Mouse (Mus musculus) activated CD4-positive, CD25-positive, alpha-beta regulatory T cell (primary cell): ENCODE measurements around the gene Tnfrsf1a. TPM values are rescaled to one million over a fixed set of nuclear protein-coding genes. Genes with fewer than 3 reads are reported as not detected.

Experiments used
- polyA plus RNA-seq, 2 experiments: library from polyadenylated mRNA; unstranded; fragments of 100-300 nt; shearing (Covaris generic); gene quantifications; one replicate each; pipeline ENCODE4 v1.2.1; 2017

Gene Tnfrsf1a
- 10 to 100 TPM; 24.1 to 29.1 TPM for polyA plus RNA-seq

DNA sequence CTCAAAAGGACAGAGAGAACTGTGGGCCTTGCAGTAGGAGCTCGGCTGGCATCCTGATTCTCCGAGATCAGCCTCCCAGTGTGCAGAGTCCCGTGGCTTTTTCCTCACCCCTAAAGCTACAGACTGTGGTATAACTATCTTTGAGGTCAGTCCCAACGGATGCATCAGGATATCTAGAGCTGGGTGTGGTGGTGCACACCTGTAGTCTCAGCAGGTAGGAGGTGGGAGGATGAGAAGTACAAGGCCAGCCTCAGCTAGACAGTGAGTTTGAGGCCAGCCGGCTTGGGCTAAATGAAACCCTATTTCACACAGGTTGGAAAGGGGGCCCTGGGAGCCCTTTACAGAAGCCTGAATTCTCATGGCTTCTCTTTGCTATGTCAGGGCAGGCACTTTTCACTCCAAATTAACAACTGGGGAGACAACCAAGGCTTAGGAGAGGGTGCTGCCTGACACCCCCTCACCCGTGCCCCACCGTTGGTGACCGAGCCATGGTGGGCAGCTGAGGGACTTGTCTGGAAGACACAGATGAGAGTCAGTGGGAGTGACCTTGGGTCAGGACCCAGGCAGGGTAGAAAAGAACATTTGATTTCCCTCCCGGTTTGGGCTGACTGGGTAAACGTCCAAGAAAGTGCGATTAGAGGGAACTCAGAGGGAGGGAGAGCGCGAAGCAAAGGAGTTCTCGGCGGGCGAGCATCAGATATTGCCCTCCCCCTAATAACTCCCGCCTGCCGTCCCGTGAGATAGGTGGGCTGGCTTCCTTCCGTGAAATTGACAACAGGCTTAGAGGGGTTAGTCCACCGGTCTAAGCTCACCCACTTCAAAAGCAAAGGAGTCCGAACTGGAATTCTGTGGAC, at the start of gene Tnfrsf1a:
Gene Tnfrsf1a (plus strand): TSS at position 642 of the 854 bp plus-strand sequence.

DNA sequence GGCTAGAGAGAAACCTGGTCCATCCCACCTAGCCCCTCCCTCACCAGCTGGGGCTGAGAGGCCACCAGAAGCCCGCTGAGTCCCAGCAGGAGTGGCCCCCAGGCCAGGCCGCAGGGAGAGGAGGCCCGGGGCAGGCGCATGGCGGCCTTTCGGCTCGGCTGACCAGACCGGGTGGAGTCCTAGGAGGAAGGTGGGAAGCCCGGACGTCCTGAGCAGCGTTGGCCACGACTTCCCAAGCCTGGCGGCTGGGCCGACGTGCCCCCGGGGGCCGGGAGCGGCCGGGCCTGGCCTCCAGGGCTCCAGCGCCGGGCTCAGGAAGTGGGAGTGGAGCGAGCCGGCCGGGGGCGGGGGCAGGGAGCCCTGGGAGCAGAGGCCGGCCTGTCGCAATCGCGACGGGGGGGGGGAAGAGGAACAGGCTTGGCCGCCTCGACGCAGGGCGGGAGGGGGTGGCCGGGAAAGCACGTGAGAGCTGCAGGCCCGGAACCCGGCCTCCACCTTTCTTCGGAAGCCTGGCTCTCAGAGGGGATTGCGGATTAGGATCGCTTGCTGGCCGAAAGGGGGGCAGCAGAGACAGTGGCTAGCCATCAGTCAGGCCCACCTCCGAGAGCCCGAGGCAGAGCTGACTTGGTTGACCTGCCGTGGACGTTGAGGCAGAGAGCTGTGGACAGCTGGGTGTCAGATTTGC, 35.5 kb upstream of the Tnfrsf1a start, which contains the start of gene Ltbr:
Gene Ltbr (minus strand): TSS at position 340 of the 685 bp plus-strand sequence.

DNA sequence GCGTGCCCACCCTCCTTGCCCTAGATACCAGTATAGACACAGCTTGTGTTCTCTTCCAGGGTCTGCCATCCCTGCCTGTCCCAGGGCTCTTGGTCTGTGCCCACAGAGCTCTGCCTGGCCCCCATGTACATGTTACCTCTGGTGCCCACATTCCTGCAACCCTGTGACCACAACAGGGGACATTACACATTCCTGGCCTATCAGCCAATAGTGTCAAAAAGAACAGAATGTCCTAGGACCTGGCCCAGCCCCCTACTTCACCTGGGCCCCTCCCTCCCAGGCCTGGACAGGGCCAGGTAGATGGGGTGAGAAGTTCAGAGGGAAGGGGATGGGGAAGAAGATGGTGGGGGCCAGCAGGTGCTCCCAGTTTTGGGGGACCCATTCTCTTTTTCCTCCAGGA, 28.8 kb upstream of the Tnfrsf1a start, which contains the start of gene Scnn1a:
Gene Scnn1a (plus strand): TSS at position 337 of the 400 bp plus-strand sequence.

DNA sequence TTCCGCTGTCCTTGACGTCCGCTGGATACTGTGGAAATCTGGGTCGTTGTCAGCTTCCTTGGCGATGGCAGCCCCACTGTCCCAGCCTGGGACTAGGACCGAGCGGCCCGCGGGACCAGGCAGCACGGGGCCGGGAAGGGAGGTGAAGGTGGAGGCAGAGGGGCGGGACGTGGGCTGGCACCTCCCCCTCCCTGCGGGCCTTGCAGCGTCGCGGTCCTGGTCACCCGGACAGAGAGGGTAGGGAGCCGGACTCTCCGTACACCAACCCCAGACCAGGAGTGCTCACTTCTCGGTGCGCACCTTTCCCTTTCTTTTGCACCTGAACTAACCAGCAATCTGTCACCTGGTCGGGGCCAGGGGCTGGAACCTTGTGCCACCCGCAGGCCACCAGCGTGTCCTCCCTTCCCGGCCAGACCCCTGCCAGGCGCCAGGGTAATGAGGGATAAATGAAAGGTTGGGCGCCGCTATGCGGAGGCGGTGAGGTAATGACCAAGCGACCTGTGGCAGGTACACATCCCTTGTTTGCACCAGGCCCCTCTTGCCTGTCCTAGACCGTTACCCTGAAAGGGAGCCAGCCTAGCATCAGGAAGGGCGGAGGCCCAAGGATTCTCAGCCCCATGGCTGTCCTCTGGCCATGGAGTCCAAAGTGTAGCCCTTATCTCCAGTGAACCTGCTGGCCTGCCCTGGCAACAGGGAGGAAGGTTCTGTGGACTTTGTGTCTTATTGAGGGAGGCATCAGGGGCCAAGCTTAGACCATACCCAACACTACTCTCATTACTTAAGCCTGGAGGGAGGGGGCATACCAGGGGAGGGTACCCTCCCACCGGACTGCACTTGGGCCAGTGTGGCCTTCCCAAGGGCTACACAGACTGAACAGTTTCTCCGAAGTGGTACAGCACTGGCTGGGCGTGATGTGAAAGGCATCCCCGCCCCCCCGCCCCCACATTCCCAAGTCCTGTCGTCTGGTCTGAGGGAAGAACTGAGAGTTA, 31.5 kb downstream of the Tnfrsf1a start, which contains the start of gene Plekhg6:
Gene Plekhg6 (minus strand): TSS at position 422 of the 989 bp plus-strand sequence.

Other genes with a start within 250 kb of the Tnfrsf1a start
- 10 to 100 TPM; 26.8 to 42.5 TPM for gene Nop2, start 217.5 kb upstream of the Tnfrsf1a start, polyA plus RNA-seq
- 10 to 100 TPM; 20.1 to 25.5 TPM for gene Iffo1, start 204.1 kb upstream of the Tnfrsf1a start, polyA plus RNA-seq
- gene Gapdh, start 182.9 kb upstream of the Tnfrsf1a start, polyA plus RNA-seq, result 100 to 1,000 TPM; 334 to 346 TPM
- gene Ncapd2, start 157.7 kb upstream of the Tnfrsf1a start, polyA plus RNA-seq, result 10 to 100 TPM; 31.2 to 32.5 TPM
- 100 to 1,000 TPM; 101 to 117 TPM for gene Mrpl51, start 157.6 kb upstream of the Tnfrsf1a start, polyA plus RNA-seq
- 10 to 100 TPM; 38.0 to 43.4 TPM for gene Vamp1, start 133.8 kb upstream of the Tnfrsf1a start, polyA plus RNA-seq
- 100 to 1,000 TPM in 1 of 2 experiments, 10 to 100 TPM in 1; 87.5 to 133 TPM for gene Tapbpl, start 117.5 kb upstream of the Tnfrsf1a start, polyA plus RNA-seq
- gene Cd27, start 112.4 kb upstream of the Tnfrsf1a start, polyA plus RNA-seq, result 100 to 1,000 TPM; 384 to 542 TPM
- gene Tuba3a, start 63.3 kb upstream of the Tnfrsf1a start, polyA plus RNA-seq, result 1 to 10 TPM in 1 of 2 experiments, under 1 TPM in 1; 0.71 to 1.2 TPM
- 1 to 10 TPM in 1 of 2 experiments, under 1 TPM in 1; 0.50 to 2.3 TPM for gene Ltbr, start 35.5 kb upstream of the Tnfrsf1a start, polyA plus RNA-seq
- gene Scnn1a, start 28.7 kb upstream of the Tnfrsf1a start, polyA plus RNA-seq, result under 1 TPM; 0.08 to 0.23 TPM
- under 1 TPM in 1 of 2 experiments, not detected in 1; 0.11 TPM for gene Plekhg6, start 31.4 kb downstream of the Tnfrsf1a start, polyA plus RNA-seq
- gene Cd9, start 145.4 kb downstream of the Tnfrsf1a start, polyA plus RNA-seq, result 100 to 1,000 TPM in 1 of 2 experiments, 10 to 100 TPM in 1; 51.0 to 128 TPM
- gene Vwf, start 197.4 kb downstream of the Tnfrsf1a start, polyA plus RNA-seq, result 1 to 10 TPM in 1 of 2 experiments, under 1 TPM in 1; 0.11 to 1.1 TPM